Mouse (Mus musculus): ENCODE measurements around the gene Hspb3. TPM values are rescaled to one million over a fixed set of nuclear protein-coding genes. Genes with fewer than 3 reads are reported as not detected.

The Hspb3 gene
- total RNA-seq, 2 experiments from 2014 or later: 0.92 to 1.8 TPM

Other genes starting within 250 kb of the Hspb3 start
- gene Snx18, start 45.1 kb downstream of the Hspb3 start, total RNA-seq (2021): 10 to 100 TPM; 34.6 to 34.8 TPM
- 10 to 100 TPM; 32.9 to 36.5 TPM for gene Arl15, start 130.8 kb upstream of the Hspb3 start, total RNA-seq (2021)

Data from adrenal gland, postnatal 4 days (tissue).